ENCODE assay signal across 16 mouse cellular contexts in genomic region chr2:154243356-154244036, GRCm38 (mm10). TPM values are rescaled to one million over a fixed set of nuclear protein-coding genes. Genes with fewer than 3 reads are reported as not detected.
A peak's percentile ranks its signal among the peaks of the same experiment; 100 is the strongest.
DNase-seq lines count a peak whose midpoint lies in the region; ATAC-seq and TF ChIP-seq lines count a peak whose summit lies in the region.
"Had no signal": no experiment of that assay in that cellular context is flagged by ENCODE, and none has a peak within 500 bp of the region (broad histone marks: within the 10 kb centered on the region; RNA-seq: fewer than 3 reads in every experiment).

No protein-coding gene starts in this region.

- H3K9ac ChIP-seq in liver, postnatal 0 days (replicated peaks), result no peak overlapping the region
- H3K9ac ChIP-seq: embryonic facial prominence, embryonic 15.5 days had no signal

- no peaks in the 10 kb centered on the region for H3K9me3 ChIP-seq in liver, postnatal 0 days (ENCODE audit: low read length)
- H3K9me3 ChIP-seq: embryonic facial prominence, embryonic 15.5 days had no signal

- H3K4me1 ChIP-seq in liver, postnatal 0 days (ENCODE audit: insufficient read depth), result no peaks in the 10 kb centered on the region
- H3K4me1 ChIP-seq: embryonic facial prominence, embryonic 15.5 days had no signal

- no peaks in the 10 kb centered on the region for H3K27me3 ChIP-seq in liver, postnatal 0 days (ENCODE audit: insufficient read depth, low read length)
- H3K27me3 ChIP-seq: embryonic facial prominence, embryonic 15.5 days had no signal

- H3K36me3 ChIP-seq in liver, postnatal 0 days (replicated peaks; ENCODE audit: insufficient read depth, low read length), result no peaks in the 10 kb centered on the region
- H3K36me3 ChIP-seq: embryonic facial prominence, embryonic 15.5 days had no signal

- no peak for ATAC-seq in liver, postnatal 0 days
- ATAC-seq: intestine, embryonic 16.5 days had no signal

- H3K4me2 ChIP-seq in liver, postnatal 0 days (ENCODE audit: low read depth, low read length), result no peak overlapping the region
- H3K4me2 ChIP-seq: embryonic facial prominence, embryonic 15.5 days; liver, embryonic 11.5 days had no signal

- H3K27ac ChIP-seq in liver, postnatal 0 days (ENCODE audit: low read depth), result no peak overlapping the region
- H3K27ac ChIP-seq: embryonic facial prominence, embryonic 15.5 days had no signal

- no peak for TF ChIP-seq CTCF in liver, postnatal 0 days (IDR thresholded peaks at IDR 0.05; ENCODE audit: low read depth)

- DNase-seq in brain, adult 2 months (ENCODE audit: low read depth, low spot score), result peak; percentile 87
- peak; percentile 56 to 77 for DNase-seq in frontal cortex, adult 2 months (ENCODE audit: extremely low spot score in 1 of 2, low spot score in 1 of 2)
- DNase-seq in left cerebral cortex, adult 11 months (ENCODE audit: low spot score), result peak; percentile 29
- DNase-seq in right cerebral cortex, adult 2 months (ENCODE audit: low spot score in 2 of 2), result peak; percentile 78
- no peak for DNase-seq in lung, postnatal 14 days
- DNase-seq in liver, postnatal 0 days, result no peak
- no peak for DNase-seq in urinary bladder, adult 2 months (ENCODE audit: low spot score)
- DNase-seq: adrenal gland, adult 8-10 months; kidney, postnatal 4 days; midbrain, embryonic 14.5 days; retina, postnatal 1 day had no signal

- H3K4me3 ChIP-seq in liver, postnatal 0 days (ENCODE audit: low read depth, low read length), result no peak overlapping the region
- H3K4me3 ChIP-seq: embryonic facial prominence, embryonic 15.5 days had no signal

- no peak for TF ChIP-seq EP300 in liver, postnatal 0 days (IDR thresholded peaks at IDR 0.05; ENCODE audit: low read depth)

- 83% methylated on average over 10 of the region's 10 CpGs for whole genome bisulfite sequencing in liver, postnatal 0 days (ENCODE audit: insufficient replicate concordance)

RNA-seq across cellular contexts. Expression of gene Bpifb9a, which starts 14.2 kb away (rescaled TPM):
- polyA plus RNA-seq in frontal cortex, adult 2 months (2012; rRNA removed), result not detected in 2 replicates
- not detected in 2 replicates for polyA plus RNA-seq in liver, postnatal 0 days (2015; fragmentation: Nextera tagmentation; extraction: Ambion mirVana)
- not detected in 2 replicates for polyA plus RNA-seq in urinary bladder, adult 2 months (2012; rRNA removed)
- polyA plus RNA-seq: embryonic facial prominence, embryonic 15.5 days; intestine, embryonic 16.5 days; liver, embryonic 11.5 days; midbrain, embryonic 14.5 days; neural tube, embryonic 14.5 days; stomach, embryonic 14.5 days had no signal

RNA-seq across cellular contexts. Expression of gene Bpifb5, which starts 20.0 kb away (rescaled TPM):
- 0.14 and 0.17 TPM in 2 replicates for polyA plus RNA-seq in frontal cortex, adult 2 months (2012; rRNA removed)
- polyA plus RNA-seq in liver, postnatal 0 days (2015; fragmentation: Nextera tagmentation; extraction: Ambion mirVana), result not detected in 2 replicates
- 0.27 and 0.37 TPM in 2 replicates for polyA plus RNA-seq in urinary bladder, adult 2 months (2012; rRNA removed)
- polyA plus RNA-seq: liver, embryonic 11.5 days; midbrain, embryonic 14.5 days had no signal

RNA-seq across cellular contexts. Expression of gene Bpifb1, which starts 52.9 kb away (rescaled TPM):
- 0.36 and 0.40 TPM in 2 replicates for polyA plus RNA-seq in frontal cortex, adult 2 months (2012; rRNA removed)
- 0.16 and 0.27 TPM in 2 replicates for polyA plus RNA-seq in liver, postnatal 0 days (2015; fragmentation: Nextera tagmentation; extraction: Ambion mirVana)
- not detected in 2 replicates for polyA plus RNA-seq in urinary bladder, adult 2 months (2012; rRNA removed)
- polyA plus RNA-seq: liver, embryonic 11.5 days; neural tube, embryonic 14.5 days had no signal

Comparison
In these comparisons a context has a peak if more than half of its experiments do, and no peak if none do; other contexts are left out.
1. DNase-seq: peak in brain, adult 2 months (single experiment), frontal cortex, adult 2 months (2 of 2), left cerebral cortex, adult 11 months (single experiment) and right cerebral cortex, adult 2 months (2 of 2); none in lung, postnatal 14 days (single experiment), liver, postnatal 0 days (single experiment) and urinary bladder, adult 2 months (single experiment).